Mouse (Mus musculus) embryonic facial prominence, embryonic 13.5 days (tissue): ENCODE measurements at regions not wholly inside any gene's neighbourhood (a gene's known extent, or its start where the extent isn't known, plus 50 kb on each side); places are given as distances from the start of the nearest gene placed in this dataset.

ENCODE experiments used
- ATAC-seq: fragments of 200-750 bp; cut with Nextera tagmentation; 2 replicates; pipeline ENCODE4 v1.8.0; 2017; ENCODE audit warnings: low read depth; ENCODE audit not compliant: insufficient number of reproducible peaks, insufficient read depth, low FRiP score, low TSS enrichment
- H3K27ac ChIP-seq: fragments of 300-500 bp; sonication (generic); 2 replicates; pipeline ENCODE4 v1.5.1; 2015; ENCODE audit warnings: moderate library complexity, mild to moderate bottlenecking, inconsistent platforms
- H3K27me3 ChIP-seq: fragments of 300-500 bp; sonication (generic); 2 replicates; pipeline ENCODE4 v1.6.1; 2015; ENCODE audit warnings: mild to moderate bottlenecking, inconsistent platforms
- H3K36me3 ChIP-seq: fragments of 300-500 bp; sonication (generic); 2 replicates; pipeline ENCODE4 v1.6.1; 2015; ENCODE audit warnings: mild to moderate bottlenecking, inconsistent platforms
- H3K4me1 ChIP-seq: fragments of 300-500 bp; sonication (generic); 2 replicates; pipeline ENCODE4 v1.6.1; 2015; ENCODE audit warnings: inconsistent platforms
- H3K4me2 ChIP-seq: fragments of 300-500 bp; sonication (generic); 2 replicates; pipeline ENCODE4 v1.6.1; 2015; ENCODE audit warnings: moderate library complexity, mild to moderate bottlenecking, inconsistent platforms
- H3K4me3 ChIP-seq: fragments of 300-500 bp; sonication (generic); 2 replicates; pipeline ENCODE4 v1.5.1; 2015; ENCODE audit warnings: mild to moderate bottlenecking, inconsistent platforms
- H3K9ac ChIP-seq: fragments of 300-500 bp; sonication (generic); 2 replicates; pipeline ENCODE4 v1.6.1; 2015; ENCODE audit warnings: mild to moderate bottlenecking, inconsistent platforms
- H3K9me3 ChIP-seq: fragments of 300-500 bp; sonication (generic); 2 replicates; pipeline ENCODE4 v1.6.1; 2016; ENCODE audit warnings: inconsistent platforms
- WGBS: fragments of 180-500 bp; shearing (Covaris S2); methylation state at CpG from one replicate; pipeline ENCODE4 v1.1.7; 2015; ENCODE audit warnings: mixed read lengths; 5-methylcytosine and 5-hydroxymethylcytosine counted together

DNA sequence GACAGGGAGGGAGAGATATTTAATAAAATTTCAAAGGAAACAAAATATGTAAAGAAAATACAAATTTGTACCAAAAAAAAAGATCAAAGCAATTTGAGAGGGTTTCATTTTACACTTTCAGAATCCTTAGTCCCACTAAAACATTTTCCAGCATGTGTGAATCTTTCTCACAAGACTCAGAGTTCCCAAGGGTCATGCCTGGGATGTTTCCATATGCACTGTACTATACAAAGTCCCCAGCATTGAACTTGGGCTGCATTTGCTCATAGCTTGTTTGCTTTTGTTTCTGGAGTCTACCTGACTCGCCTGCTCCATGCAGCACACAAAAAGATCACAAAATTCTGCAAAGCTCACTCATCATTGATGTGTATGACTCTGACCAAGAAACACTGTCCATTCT lies 122.7 kb downstream of the Atp6ap1l start:
- H3K4me3 ChIP-seq = no peak overlapping the region
- no peak overlapping the region for H3K9ac ChIP-seq
- WGBS = 72% methylated on average over 1 of the region's 1 CpGs
- H3K4me2 ChIP-seq = no peak overlapping the region
- H3K9me3 ChIP-seq = no peaks in the 10 kb centered on the region
- no peak for ATAC-seq
- 0 out of 2 replicates have a peak, but pooled peaks cover 5% of the 10 kb centered on the region for H3K4me1 ChIP-seq
- H3K27ac ChIP-seq = peak overlapping the region; percentile 44; the same call in 1 of the 2 replicates
- H3K36me3 ChIP-seq = no peaks in the 10 kb centered on the region
- H3K27me3 ChIP-seq = no peaks in the 10 kb centered on the region

GRCm38 (mm10) chr13:90781974-90782373 lies 123.2 kb downstream of the Atp6ap1l start:
- no peaks in the 10 kb centered on the region for H3K27me3 ChIP-seq
- no peak overlapping the region for H3K4me3 ChIP-seq
- 0 out of 2 replicates have a peak, but pooled peaks cover 5% of the 10 kb centered on the region for H3K4me1 ChIP-seq
- H3K4me2 ChIP-seq = no peak overlapping the region
- peak; percentile 72 for ATAC-seq
- H3K9ac ChIP-seq = no peak overlapping the region
- H3K27ac ChIP-seq = peak overlapping the region; percentile 41
- WGBS = 54% methylated on average over 2 of the region's 2 CpGs
- no peaks in the 10 kb centered on the region for H3K9me3 ChIP-seq
- H3K36me3 ChIP-seq = no peaks in the 10 kb centered on the region

- 0 out of 2 replicates have a peak, but pooled peaks cover 5% of the 10 kb centered on the region for H3K4me1 ChIP-seq
- 76% methylated on average over 4 of the region's 4 CpGs for WGBS
- ATAC-seq = no peak
- no peaks in the 10 kb centered on the region for H3K27me3 ChIP-seq
- H3K9ac ChIP-seq = no peak overlapping the region
- no peak overlapping the region for H3K4me3 ChIP-seq
- H3K9me3 ChIP-seq = peaks cover 2% of the 10 kb centered on the region; the same call in 1 of the 2 replicates
- H3K27ac ChIP-seq = no peak overlapping the region
- H3K36me3 ChIP-seq = no peaks in the 10 kb centered on the region
- no peak overlapping the region for H3K4me2 ChIP-seq
Observed at GRCm38 (mm10) chr13:90777952-90778298, 127.2 kb downstream of the Atp6ap1l start.

DNA sequence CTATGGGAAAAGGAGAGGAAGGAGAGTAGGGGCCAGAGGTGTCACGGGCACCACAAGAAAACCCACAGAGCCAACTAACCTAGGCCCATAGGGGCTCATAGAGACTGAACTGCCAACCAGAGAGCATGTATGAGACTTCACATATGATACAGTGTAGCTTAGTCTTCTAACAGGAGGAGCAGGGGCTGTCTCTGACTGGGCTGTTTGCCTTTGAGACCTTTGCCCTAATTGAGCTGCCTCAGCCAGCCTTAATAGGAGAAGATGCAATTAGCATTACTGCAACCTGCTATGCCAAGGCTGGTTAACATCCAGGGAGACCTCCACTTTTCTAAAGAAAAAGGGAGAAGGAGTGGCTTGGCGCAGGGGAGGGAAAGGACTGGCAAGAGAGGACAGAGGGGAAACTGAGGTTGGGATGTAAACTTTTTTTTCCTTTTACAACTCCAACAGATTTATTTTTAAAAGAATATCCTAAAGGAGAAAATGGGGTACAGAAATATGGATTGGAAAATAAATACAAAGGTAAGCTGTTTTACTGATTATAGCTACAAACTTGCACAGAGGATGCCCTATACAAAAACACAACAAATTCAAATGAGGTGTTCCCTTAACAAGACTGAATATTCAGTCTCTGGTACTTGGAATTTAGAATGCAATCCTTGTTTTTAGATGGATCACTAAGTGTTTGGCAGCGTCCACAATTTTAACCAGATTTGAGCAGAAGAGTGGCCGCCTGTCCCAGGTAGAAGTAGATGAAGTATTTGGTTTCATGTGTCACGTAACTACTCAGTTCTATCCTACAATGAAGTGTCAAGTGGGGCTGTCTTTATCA lies 127.8 kb downstream of the Atp6ap1l start:
- no peak overlapping the region for H3K9ac ChIP-seq
- no peaks in the 10 kb centered on the region for H3K36me3 ChIP-seq
- no peak overlapping the region for H3K27ac ChIP-seq
- ATAC-seq = no peak
- no peaks in the 10 kb centered on the region for H3K27me3 ChIP-seq
- H3K4me2 ChIP-seq = no peak overlapping the region
- peaks cover 3% of the 10 kb centered on the region; the same call in 1 of the 2 replicates for H3K9me3 ChIP-seq
- H3K4me3 ChIP-seq = no peak overlapping the region
- 85% methylated on average over 5 of the region's 5 CpGs for WGBS
- H3K4me1 ChIP-seq = no peaks in the 10 kb centered on the region

DNA sequence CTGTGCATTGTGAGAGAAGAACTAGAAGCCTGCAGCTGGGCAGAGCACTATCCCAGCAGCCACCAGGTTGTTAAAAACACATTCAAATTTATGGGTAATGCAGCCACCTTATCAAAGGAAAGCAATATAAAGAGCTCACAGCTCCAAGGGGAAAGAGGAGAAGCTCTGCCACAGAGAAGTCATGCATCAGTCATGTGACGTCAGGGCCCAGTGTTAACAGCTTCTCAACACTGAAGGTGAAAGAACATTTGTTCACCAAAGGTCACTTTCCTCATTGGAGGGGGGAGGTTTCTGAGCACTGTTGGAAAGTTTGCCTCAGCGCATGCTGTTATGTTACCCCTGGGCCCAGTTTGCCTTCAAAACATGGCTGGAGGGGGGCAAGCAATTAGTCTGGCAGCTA lies 143.0 kb downstream of the Atp6ap1l start:
- no peak overlapping the region for H3K4me2 ChIP-seq
- H3K9ac ChIP-seq = no peak overlapping the region
- 72% methylated on average over 2 of the region's 2 CpGs for WGBS
- H3K27ac ChIP-seq = no peak overlapping the region
- no peak overlapping the region for H3K4me3 ChIP-seq
- no peaks in the 10 kb centered on the region for H3K4me1 ChIP-seq
- H3K27me3 ChIP-seq = no peaks in the 10 kb centered on the region
- H3K36me3 ChIP-seq = no peaks in the 10 kb centered on the region
- no peak for ATAC-seq
- no peaks in the 10 kb centered on the region for H3K9me3 ChIP-seq

- H3K27ac ChIP-seq = no peak overlapping the region
- H3K36me3 ChIP-seq = no peaks in the 10 kb centered on the region
- WGBS = 37% methylated on average over 4 of the region's 4 CpGs
- no peak overlapping the region for H3K4me3 ChIP-seq
- H3K9ac ChIP-seq = no peak overlapping the region
- H3K4me2 ChIP-seq = no peak overlapping the region
- H3K4me1 ChIP-seq = no peaks in the 10 kb centered on the region
- H3K27me3 ChIP-seq = no peaks in the 10 kb centered on the region
- no peaks in the 10 kb centered on the region for H3K9me3 ChIP-seq
- no peak for ATAC-seq
Observed at GRCm38 (mm10) chr13:90760516-90761050, 144.6 kb downstream of the Atp6ap1l start.

- no peaks in the 10 kb centered on the region for H3K36me3 ChIP-seq
- no peaks in the 10 kb centered on the region for H3K4me1 ChIP-seq
- H3K4me3 ChIP-seq = no peak overlapping the region
- H3K9ac ChIP-seq = no peak overlapping the region
- WGBS = 92% methylated on average over 3 of the region's 3 CpGs
- no peaks in the 10 kb centered on the region for H3K27me3 ChIP-seq
- no peak overlapping the region for H3K4me2 ChIP-seq
- no peaks in the 10 kb centered on the region for H3K9me3 ChIP-seq
- H3K27ac ChIP-seq = no peak overlapping the region
- no peak for ATAC-seq
Observed at GRCm38 (mm10) chr13:90754451-90754850, 150.7 kb downstream of the Atp6ap1l start.

- H3K9me3 ChIP-seq = no peaks in the 10 kb centered on the region
- H3K4me2 ChIP-seq = no peak overlapping the region
- H3K4me3 ChIP-seq = no peak overlapping the region
- WGBS = 78% methylated on average over 1 of the region's 1 CpGs
- no peaks in the 10 kb centered on the region for H3K27me3 ChIP-seq
- H3K36me3 ChIP-seq = no peaks in the 10 kb centered on the region
- H3K4me1 ChIP-seq = no peaks in the 10 kb centered on the region
- ATAC-seq = no peak
- no peak overlapping the region for H3K27ac ChIP-seq
- no peak overlapping the region for H3K9ac ChIP-seq
Observed at GRCm38 (mm10) chr13:90749741-90750140, 155.4 kb downstream of the Atp6ap1l start.

GRCm38 (mm10) chr13:90745063-90745462 lies 160.1 kb downstream of the Atp6ap1l start:
- Histone ChIP-seq H3K9ac (no peak overlapping the region), H3K4me1 (peaks cover 3% of the 10 kb centered on the region; the same call in 1 of the 2 replicates), H3K9me3 (no peaks in the 10 kb centered on the region), H3K36me3 (no peaks in the 10 kb centered on the region), H3K27ac (no peak overlapping the region), H3K4me2 (no peak overlapping the region), H3K4me3 (no peak overlapping the region), H3K27me3 (no peaks in the 10 kb centered on the region)
- no peak for ATAC-seq
- 26% methylated on average over 1 of the region's 1 CpGs for WGBS

DNA sequence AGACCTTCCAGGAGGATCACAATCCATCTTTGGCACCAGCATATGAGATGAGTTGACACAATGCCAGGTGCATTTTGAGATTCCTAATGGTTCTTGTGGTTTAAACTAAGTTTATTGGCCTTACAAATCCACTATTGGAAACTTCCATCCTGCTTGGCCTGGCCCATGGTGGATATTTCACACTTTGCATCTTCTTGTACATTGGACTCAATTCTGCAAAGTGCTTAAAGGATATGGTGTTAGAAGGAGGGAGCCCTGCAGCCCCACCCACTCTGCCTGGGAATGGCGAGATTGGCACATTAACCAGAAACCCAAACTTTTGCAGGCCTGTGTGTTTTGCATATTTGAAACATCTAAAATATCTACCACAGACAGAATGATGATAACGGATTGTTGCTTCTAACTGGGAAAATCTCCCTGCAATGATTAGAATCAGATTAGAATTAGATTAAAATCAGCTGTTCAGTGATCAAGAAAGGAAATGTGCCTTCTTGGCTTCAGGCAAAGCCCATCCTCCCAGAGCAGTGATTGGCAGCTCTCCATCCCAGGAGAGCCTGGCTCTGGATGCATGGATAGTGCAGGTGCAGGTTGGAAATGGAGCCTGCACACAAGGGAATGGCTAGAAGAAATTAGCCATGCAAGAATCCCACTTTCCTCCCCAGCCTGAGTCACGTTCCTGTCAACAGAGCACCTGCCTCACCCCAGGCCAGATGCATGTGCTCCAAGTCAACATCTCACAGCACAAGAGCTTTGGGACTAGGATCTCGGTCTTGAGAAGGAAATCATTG lies 162.3 kb downstream of the Atp6ap1l start:
- no peak for ATAC-seq
- Histone ChIP-seq H3K9ac (no peak overlapping the region), H3K4me3 (no peak overlapping the region), H3K36me3 (no peaks in the 10 kb centered on the region), H3K27ac (no peak overlapping the region), H3K4me1 (peaks cover 3% of the 10 kb centered on the region; the same call in 1 of the 2 replicates), H3K9me3 (no peaks in the 10 kb centered on the region), H3K4me2 (no peak overlapping the region), H3K27me3 (no peaks in the 10 kb centered on the region)
- WGBS = 50% methylated on average over 4 of the region's 4 CpGs

DNA sequence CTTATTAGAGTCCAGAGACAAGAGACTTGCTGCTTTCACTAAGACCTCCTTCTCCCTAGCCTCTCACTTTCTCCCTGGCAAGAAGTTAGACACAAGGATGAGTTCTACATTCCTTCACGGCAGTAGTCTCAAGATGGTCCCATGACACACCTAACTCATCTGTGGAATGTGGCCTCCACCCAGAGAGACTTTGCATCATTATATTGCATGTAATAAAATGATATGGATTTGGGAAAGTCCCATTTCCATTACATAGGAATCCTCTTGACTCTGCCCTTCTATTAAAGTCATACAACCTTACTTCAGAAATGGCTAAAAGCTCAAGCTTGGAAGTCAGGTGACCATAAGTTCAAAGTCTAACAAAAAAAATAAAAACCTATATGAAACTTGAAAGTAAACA lies 165.4 kb downstream of the Atp6ap1l start:
- Histone ChIP-seq H3K9me3 (no peaks in the 10 kb centered on the region), H3K4me2 (no peak overlapping the region), H3K9ac (no peak overlapping the region), H3K36me3 (no peaks in the 10 kb centered on the region), H3K4me1 (peaks cover 3% of the 10 kb centered on the region; the same call in 1 of the 2 replicates), H3K4me3 (no peak overlapping the region), H3K27ac (no peak overlapping the region), H3K27me3 (no peaks in the 10 kb centered on the region)
- WGBS = 77% methylated on average over 1 of the region's 1 CpGs
- ATAC-seq = no peak
